Mouse (Mus musculus) 3134 (cell line): ENCODE measurements around the gene Fndc3b.
"Not testable (repeated sequence)": the region's sequence is repeated elsewhere in the genome, so short reads cannot be mapped to it uniquely, and the experiment has no call there.

ENCODE experiments used
- DNase-seq: peaks from one replicate; pipeline ENCODE4 v3.0.0-alpha.2; 2011; ENCODE audit warnings: low spot score; ENCODE audit not compliant: insufficient read length; ENCODE audit errors: extremely low read depth

Fndc3b gene

GRCm38 (mm10) chr3:27430621-27431263, 280.4 kb downstream of the Fndc3b start:
- no peak for DNase-seq

GRCm38 (mm10) chr3:27427406-27427805, 283.7 kb downstream of the Fndc3b start:
- DNase-seq = no peak

- no peak for DNase-seq
Measured at GRCm38 (mm10) chr3:27424049-27424667, 286.9 kb downstream of the Fndc3b start.

- no peak for DNase-seq
Measured at GRCm38 (mm10) chr3:27422521-27422920, 288.6 kb downstream of the Fndc3b start.

GRCm38 (mm10) chr3:27421980-27422379, 289.1 kb downstream of the Fndc3b start:
- no peak for DNase-seq

GRCm38 (mm10) chr3:27418602-27419001, 292.5 kb downstream of the Fndc3b start:
- no peak for DNase-seq

- no peak for DNase-seq
Measured at GRCm38 (mm10) chr3:27416786-27417185, 294.3 kb downstream of the Fndc3b start.

GRCm38 (mm10) chr3:27413566-27413965, 297.5 kb downstream of the Fndc3b start:
- DNase-seq = no peak

DNA sequence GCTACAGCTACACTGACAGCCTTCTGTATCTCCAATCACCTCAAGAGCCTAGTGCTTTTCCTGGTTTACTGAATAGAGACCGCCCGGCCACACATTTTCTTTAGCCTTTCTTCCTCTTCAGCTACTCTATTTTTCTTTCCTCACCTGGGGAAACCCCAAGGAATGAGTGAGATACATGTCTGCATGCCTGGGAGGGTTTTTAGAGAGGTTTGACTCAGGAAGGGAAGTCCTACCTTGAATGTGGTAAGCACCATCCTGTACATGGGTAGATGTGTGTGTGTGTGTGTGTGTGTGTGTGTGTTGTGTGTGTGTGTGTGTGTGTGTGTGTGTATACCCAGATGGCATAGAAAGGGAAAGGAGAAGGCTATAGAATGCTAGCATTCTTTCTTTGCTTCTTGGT, 299.8 kb downstream of the Fndc3b start:
- DNase-seq = no peak

GRCm38 (mm10) chr3:27408564-27408963, 302.5 kb downstream of the Fndc3b start:
- DNase-seq = no peak

GRCm38 (mm10) chr3:27406440-27406839, 304.7 kb downstream of the Fndc3b start:
- no peak for DNase-seq

GRCm38 (mm10) chr3:27400996-27401395, 310.1 kb downstream of the Fndc3b start:
- not testable (repeated sequence) for DNase-seq

- DNase-seq = no peak
Measured at GRCm38 (mm10) chr3:27389923-27390322, 321.2 kb downstream of the Fndc3b start.

GRCm38 (mm10) chr3:27384836-27385235, 326.3 kb downstream of the Fndc3b start:
- DNase-seq = no peak

DNA sequence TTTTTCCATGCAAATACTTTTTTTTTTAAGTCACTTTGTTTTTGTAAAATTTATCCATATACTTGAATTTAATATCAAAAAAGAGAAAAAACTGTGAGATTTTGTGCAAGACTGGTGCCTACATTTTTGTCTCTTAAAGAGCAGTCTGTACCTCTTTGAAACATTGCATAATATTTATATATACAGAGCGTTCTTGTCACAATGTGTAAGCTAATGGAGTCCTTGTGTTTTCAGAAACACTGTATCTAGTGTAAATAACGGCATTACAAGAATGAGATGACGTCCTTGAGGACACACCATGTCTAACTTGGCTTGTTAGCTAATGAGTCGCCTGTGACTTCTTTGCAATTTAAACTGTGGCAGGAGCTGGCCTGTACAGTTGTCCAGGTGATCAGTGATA, 333.2 kb downstream of the Fndc3b start:
- DNase-seq = no peak

DNA sequence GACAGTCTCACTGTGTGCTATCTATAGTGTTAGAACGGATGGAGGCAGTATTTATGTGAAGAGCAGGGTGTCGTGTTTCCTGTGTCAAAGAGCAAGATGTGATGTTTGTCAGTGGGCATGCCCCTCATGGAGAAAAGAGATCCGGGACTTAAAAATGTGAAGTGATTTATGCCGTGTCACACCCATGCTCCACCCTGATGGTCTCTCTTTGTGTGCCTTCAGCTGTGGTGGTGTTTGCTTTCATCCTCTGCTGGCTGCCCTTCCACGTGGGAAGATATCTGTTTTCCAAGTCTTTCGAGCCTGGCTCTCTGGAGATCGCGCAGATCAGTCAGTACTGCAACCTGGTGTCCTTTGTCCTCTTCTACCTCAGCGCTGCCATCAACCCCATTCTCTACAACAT, 336.7 kb downstream of the Fndc3b start:
- no peak for DNase-seq

GRCm38 (mm10) chr3:27371725-27372650, 339.1 kb downstream of the Fndc3b start:
- peak; percentile 14 for DNase-seq

DNA sequence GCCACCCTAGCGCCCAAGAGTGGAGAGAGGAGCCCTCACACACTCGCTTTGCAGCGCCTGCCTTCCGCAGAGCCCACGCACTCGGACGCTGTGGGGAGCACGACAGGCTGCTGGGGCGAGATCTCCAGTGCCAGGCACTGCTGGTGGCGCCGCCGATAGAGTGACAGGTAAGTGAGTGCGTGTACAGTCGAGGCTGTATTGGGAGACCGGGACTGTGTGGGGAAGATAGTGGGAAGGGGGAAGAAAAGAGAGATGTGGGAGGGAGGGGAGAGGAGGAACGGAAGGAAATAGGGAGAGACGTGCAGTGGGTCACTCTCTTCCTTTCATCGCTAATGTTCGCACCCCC, 339.9 kb downstream of the Fndc3b start, which contains the start of gene Ghsr:
Ghsr (plus strand) TSS at position 76 of the 346 bp plus-strand sequence.
- no peak for DNase-seq

GRCm38 (mm10) chr3:27370582-27371275, 340.4 kb downstream of the Fndc3b start:
- no peak for DNase-seq

GRCm38 (mm10) chr3:27370125-27370524, 341.0 kb downstream of the Fndc3b start:
- no peak for DNase-seq
